Mouse (Mus musculus) ES-E14 (cell line): ENCODE data around the gene Micall2. TPM values are rescaled to one million over a fixed set of nuclear protein-coding genes. Genes with fewer than 3 reads are reported as not detected.

Experiments used
- DNase-seq: peaks from one replicate; pipeline ENCODE4 v3.0.0-alpha.2; 2013; ENCODE audit warnings: low read depth, low spot score
- H3K27ac ChIP-seq: 2 replicates; pipeline ENCODE4 v1.5.1; 2012; ENCODE audit warnings: low read depth, mild to moderate bottlenecking, low read length, moderate library complexity, mixed read lengths; ENCODE audit not compliant: poor library complexity, insufficient read depth, severe bottlenecking
- H3K36me3 ChIP-seq: 2 replicates; pipeline ENCODE4 v1.6.1; 2012; ENCODE audit warnings: mild to moderate bottlenecking, low read length, moderate library complexity, mixed read lengths; ENCODE audit not compliant: control insufficient read depth, poor library complexity, insufficient read depth, severe bottlenecking
- H3K4me1 ChIP-seq, 2 experiments: fragments of 150-350 bp in 1 of 2; sonication (generic) in 1 of 2; 2 replicates each; pipeline ENCODE4 v1.6.1; 2012; ENCODE audit warnings: low read length in 2 of 2, mild to moderate bottlenecking in 1 of 2, mixed read lengths in 1 of 2; ENCODE audit not compliant: control insufficient read depth in 2 of 2, insufficient read depth in 2 of 2, poor library complexity in 1 of 2
- H3K4me3 ChIP-seq, 2 experiments: fragments of 150-350 bp in 1 of 2; sonication (generic) in 1 of 2; 2 replicates each; pipeline ENCODE4 v1.5.1; 2012; ENCODE audit warnings: low read length in 2 of 2, low read depth in 1 of 2, mild to moderate bottlenecking in 1 of 2, mixed read lengths in 1 of 2; ENCODE audit not compliant: insufficient read depth in 1 of 2, poor library complexity in 1 of 2, severe bottlenecking in 1 of 2
- H3K9ac ChIP-seq: 2 replicates; pipeline ENCODE4 v1.6.1; 2012; ENCODE audit warnings: low read depth, mild to moderate bottlenecking, low read length, mixed read lengths; ENCODE audit not compliant: poor library complexity, insufficient read depth, severe bottlenecking
- H3K9me3 ChIP-seq: fragments of 150-350 bp; sonication (generic); 2 replicates; pipeline ENCODE4 v1.6.1; 2012; ENCODE audit warnings: low read depth, mild to moderate bottlenecking, low read length; ENCODE audit not compliant: control insufficient read depth, insufficient read depth
- CHD2 ChIP-seq: IDR thresholded peaks from 2 replicates; pipeline ENCODE4 v1.6.1; 2014; ENCODE audit warnings: mild to moderate bottlenecking, low read depth, low read length, inconsistent platforms
- HCFC1 ChIP-seq: IDR thresholded peaks from 2 replicates; pipeline ENCODE4 v1.6.1; 2012; ENCODE audit warnings: low read length, inconsistent platforms, borderline replicate concordance; ENCODE audit not compliant: insufficient read depth
- MAFK ChIP-seq: IDR thresholded peaks from 2 replicates; pipeline ENCODE4 v1.6.1; 2014; ENCODE audit warnings: mild to moderate bottlenecking, low read depth, low read length, inconsistent platforms; ENCODE audit not compliant: insufficient read depth
- ZC3H11A ChIP-seq: IDR thresholded peaks from 2 replicates; pipeline ENCODE4 v1.6.1; 2012; ENCODE audit warnings: low read depth, mild to moderate bottlenecking, inconsistent platforms, low read length, borderline replicate concordance
- ZNF384 ChIP-seq: IDR thresholded peaks from 2 replicates; pipeline ENCODE4 v1.6.1; 2012; ENCODE audit warnings: low read depth, low read length, inconsistent platforms
- in situ Hi-C, 2 experiments: fragments of 600-800 bp; cut with MboI; formaldehyde crosslinking; loops; one replicate each; pipeline ENCODE4 v1.15.1; 2025; ENCODE audit warnings: low sequenced_read_pairs in 2 of 2, inconsistent platforms in 1 of 2; ENCODE audit not compliant: unreplicated experiment in 2 of 2
- total RNA-seq: library from RNA; depleted of rRNA; stranded (reverse); fragments of 300-350 nt; gene quantifications from 2 replicates; pipeline ENCODE4 v1.2.3, GENCODE M21; 2012

Gene Micall2
- total RNA-seq, 1 experiment: 2.2 TPM

DNA sequence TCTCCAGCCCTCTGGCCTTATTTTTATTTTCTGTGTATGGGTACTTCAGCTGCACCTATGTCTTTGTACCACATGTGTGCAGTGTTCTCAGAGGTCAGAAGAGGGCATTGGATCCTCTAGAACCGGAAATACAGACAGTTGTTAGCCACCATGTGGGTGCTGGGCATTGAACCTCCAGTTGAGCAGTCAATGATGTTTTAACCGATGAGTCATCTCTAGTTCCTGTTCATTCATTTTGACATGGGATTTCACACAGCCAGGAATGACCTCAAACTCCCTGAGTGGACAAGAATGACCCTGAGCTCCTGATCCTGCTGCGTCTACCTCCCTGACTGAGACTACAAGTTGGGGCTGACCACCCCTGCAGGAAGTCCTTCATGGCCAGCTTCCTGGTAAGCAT is 9.9 kb downstream of the Micall2 start:
- H3K27ac ChIP-seq: no peak overlapping the region
- peaks cover 0 to 18% of the 10 kb centered on the region in 2 experiments; a peak in 1 of 4 replicates for H3K4me1 ChIP-seq

DNA sequence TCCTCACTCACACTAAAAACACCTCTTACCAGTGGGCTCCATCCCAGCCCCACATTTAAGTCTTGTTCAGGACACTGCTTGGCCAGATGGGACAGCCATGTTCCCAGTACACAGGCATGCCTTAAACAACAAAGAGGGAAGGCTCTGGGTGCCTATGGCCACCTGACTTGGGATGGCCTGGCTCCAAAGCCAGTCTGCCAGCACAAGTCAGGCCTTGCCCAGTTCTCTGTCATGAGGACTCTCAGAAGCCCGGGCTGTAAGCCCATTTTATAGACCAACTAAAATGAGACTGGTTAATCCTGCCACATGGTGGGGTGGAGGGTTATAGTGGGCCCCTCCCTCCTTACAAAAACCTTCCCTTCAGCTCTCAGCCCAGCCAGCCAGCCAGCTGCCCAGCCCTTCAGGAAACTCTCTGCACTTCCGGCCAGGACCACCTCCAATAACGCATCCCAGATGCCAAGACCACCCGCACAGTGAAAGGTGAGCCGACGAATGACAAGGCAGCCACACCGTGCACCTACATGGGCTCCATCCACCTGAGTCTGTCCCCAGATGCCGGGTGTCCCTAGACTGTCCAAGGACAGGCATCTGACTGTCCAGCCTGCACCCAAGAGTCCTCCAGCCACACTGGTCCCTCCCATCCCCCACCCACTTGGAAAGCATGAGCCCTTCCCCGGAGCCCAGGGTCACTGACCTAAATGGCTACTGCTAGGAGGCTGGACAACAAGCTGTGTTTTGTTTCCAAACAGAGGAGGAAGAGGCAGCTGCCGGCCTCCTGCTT is 11.6 kb downstream of the Micall2 start:
- Histone ChIP-seq H3K4me3 (no peak overlapping the region), H3K9me3 (no peaks in the 10 kb centered on the region), H3K27ac (no peak overlapping the region), H3K36me3 (no peaks in the 10 kb centered on the region), H3K9ac (no peak overlapping the region), H3K4me1 (peaks cover 0 to 18% of the 10 kb centered on the region in 2 experiments; a peak in 2 of 4 replicates)
- TF ChIP-seq CHD2 (no peak), ZC3H11A (no peak), ZNF384 (no peak), MAFK (no peak), HCFC1 (no peak)
- DNase-seq: no peak
- in situ Hi-C loops: no loop called here

More for the DNA sequence above, 9.9 kb downstream of the Micall2 start:
- Histone ChIP-seq H3K9me3 (no peaks in the 10 kb centered on the region), H3K36me3 (no peaks in the 10 kb centered on the region), H3K9ac (no peak overlapping the region), H3K4me3 (no peak overlapping the region)
- in situ Hi-C loops: no loop called here
- DNase-seq: no peak
- TF ChIP-seq CHD2 (no peak), MAFK (no peak), HCFC1 (no peak), ZNF384 (no peak), ZC3H11A (no peak)

DNA sequence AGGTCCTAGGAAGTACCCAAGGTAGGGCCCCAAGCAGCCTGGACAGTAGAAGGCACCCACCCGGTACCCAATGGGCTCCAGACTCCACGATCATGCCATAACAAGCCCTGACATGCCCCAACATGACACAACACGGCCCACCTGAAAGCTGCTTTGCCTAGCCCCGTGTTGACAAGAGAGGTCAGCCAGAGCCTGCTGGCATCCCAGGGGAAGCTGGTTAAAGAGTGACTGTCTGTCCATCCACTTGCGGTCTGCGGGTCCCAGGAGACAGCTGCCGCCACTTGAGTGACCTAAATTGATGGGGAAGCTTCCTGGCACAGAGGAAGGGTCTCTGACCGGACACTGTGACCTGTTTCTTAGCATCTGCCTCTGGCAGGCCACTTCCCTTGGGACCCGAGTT is 13.0 kb downstream of the Micall2 start:
- H3K9me3 ChIP-seq: no peaks in the 10 kb centered on the region
- no peak for TF ChIP-seq CHD2
- no peak for TF ChIP-seq MAFK
- no peak for TF ChIP-seq ZNF384
- no peak for TF ChIP-seq HCFC1
- TF ChIP-seq ZC3H11A: no peak
- H3K27ac ChIP-seq: peak overlapping the region; percentile 54; the same call in 1 of the 2 replicates
- H3K9ac ChIP-seq: no peak overlapping the region; the same call in 1 of the 2 replicates
- no peak for DNase-seq
- peaks cover 0 to 18% of the 10 kb centered on the region in 2 experiments; a peak in 2 of 4 replicates for H3K4me1 ChIP-seq
- in situ Hi-C loops: no loop called here
- no peaks in the 10 kb centered on the region for H3K36me3 ChIP-seq
- no peak overlapping the region for H3K4me3 ChIP-seq

DNA sequence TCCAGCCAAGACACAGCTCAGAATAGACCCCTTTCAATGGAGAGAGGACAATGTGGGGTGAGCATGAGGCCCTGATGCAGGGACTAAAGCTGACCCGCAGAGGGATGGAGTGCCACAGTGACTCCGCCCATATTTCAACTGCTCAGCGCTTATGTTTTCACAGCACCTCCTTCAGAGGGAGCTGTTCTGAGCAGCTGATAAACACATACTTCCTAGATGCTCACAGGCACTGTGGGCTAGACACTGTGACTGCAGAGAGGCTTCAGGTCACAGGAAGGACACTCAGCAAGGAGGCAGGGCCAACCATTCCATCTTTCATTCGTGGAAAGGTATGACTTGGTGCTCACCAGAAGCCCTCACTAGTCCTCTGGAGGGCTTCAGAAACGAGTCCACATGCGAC is 13.4 kb downstream of the Micall2 start:
- peak overlapping the region; percentile 54; the same call in 1 of the 2 replicates for H3K27ac ChIP-seq
- H3K36me3 ChIP-seq: no peaks in the 10 kb centered on the region

More for the DNA sequence above, 13.4 kb downstream of the Micall2 start:
- TF ChIP-seq MAFK (no peak), CHD2 (no peak), HCFC1 (no peak), ZNF384 (no peak), ZC3H11A (no peak)
- no peak for DNase-seq
- Histone ChIP-seq H3K9ac (no peak overlapping the region), H3K4me1 (peaks cover 0 to 18% of the 10 kb centered on the region in 2 experiments; a peak in 2 of 4 replicates), H3K4me3 (no peak overlapping the region), H3K9me3 (no peaks in the 10 kb centered on the region)
- in situ Hi-C loops: no loop called here
